Mouse (Mus musculus): ENCODE data around the gene Rce1. TPM values are rescaled to one million over a fixed set of nuclear protein-coding genes. Genes with fewer than 3 reads are reported as not detected.
A peak's percentile ranks its signal among the peaks of the same experiment; 100 is the strongest.

Rce1 gene
- total and polyA plus RNA-seq, 2 experiments from 2014 or later: 43.3 to 85.1 TPM

DNA sequence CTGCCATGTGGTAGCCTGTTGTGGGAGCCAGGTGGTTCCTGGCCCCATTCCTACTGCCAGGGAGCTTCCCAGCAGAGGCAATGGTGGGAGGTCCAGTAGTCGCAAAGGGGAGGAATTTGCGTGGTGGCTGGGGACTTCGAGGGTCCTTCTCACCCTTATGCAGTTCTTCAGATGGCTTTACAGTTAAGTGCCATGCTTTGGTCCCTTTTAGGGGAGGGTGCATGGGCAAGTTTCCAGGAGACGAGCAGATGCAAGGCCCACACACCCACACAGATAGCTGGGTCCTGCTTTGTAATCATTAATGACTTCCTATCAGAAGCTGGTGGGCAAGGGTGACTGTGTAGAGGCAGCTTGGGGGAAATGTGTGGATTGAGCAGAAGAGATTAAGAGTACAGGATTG, 8.9 kb downstream of the Rce1 start:
- peaks cover 25% of the 10 kb centered on the region for H3K36me3 ChIP-seq (ENCODE audit: insufficient read depth, low read length)
- no peak for DNase-seq (ENCODE audit: low spot score)
- no peak overlapping the region for H3K9ac ChIP-seq (replicated peaks; ENCODE audit: low read length, poor library complexity, severe bottlenecking)
- H3K27me3 ChIP-seq (ENCODE audit: insufficient read depth, low read length): no peaks in the 10 kb centered on the region
- H3K9me3 ChIP-seq (ENCODE audit: low read length): no peaks in the 10 kb centered on the region
- H3K4me3 ChIP-seq (ENCODE audit: low read depth, low read length): no peak overlapping the region
- WGBS: 46% methylated on average over 4 of the region's 4 CpGs
- TF ChIP-seq CTCF (IDR thresholded peaks at IDR 0.05): no peak
- no peak overlapping the region for H3K4me2 ChIP-seq (ENCODE audit: low read depth, low read length, poor library complexity, severe bottlenecking)
- no peak overlapping the region for H3K27ac ChIP-seq (ENCODE audit: low read depth, low read length)
- H3K4me1 ChIP-seq (ENCODE audit: insufficient read depth, low read length): peaks cover 14% of the 10 kb centered on the region; the same call in 1 of the 2 replicates
- no peak for ATAC-seq (ENCODE audit: low FRiP score)

DNA sequence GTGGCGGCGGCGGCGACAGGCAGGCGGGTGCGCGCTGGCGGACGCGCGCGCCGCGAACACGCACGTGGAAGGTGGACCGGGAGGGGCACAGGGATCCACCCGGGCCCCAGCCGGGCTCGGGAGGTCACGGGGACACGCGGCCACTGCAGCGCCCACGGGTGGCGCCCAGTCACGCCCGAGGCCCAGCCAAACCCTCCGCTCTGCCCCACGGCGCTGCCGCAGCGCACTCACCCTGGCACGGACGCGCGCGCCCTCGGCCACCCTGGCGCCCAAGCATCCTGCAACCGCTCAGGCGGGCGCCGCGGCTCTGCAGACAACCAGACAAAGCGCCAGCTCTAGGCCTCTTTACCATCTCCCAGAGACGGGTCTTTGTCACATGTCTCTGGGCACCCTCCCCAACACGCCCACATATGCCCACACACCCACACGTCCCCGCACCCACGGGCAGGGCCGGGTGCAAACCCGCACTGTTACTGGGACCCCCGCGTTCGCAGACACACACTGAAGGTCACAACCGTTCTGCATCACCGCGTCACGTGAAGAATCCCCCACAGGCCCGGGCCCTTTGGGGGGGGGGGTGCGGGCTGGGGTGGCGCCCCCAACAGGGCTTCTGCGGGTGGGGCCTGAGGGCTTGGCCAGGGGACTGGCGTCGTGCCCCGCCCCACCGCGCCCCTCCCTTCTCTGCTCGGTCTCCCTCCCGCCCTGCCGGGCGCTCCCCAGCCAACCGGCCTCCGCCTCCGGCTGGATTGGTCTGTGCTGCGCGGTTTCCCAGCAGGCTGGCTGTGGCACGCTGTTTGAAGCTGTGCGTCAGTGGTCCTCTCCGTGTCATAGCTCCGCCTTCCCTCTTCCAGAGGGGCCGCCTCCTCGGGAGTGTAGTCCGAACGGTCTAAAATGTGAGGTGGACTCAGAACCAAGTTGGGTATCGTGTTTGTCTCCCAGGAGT, 10.0 kb downstream of the Rce1 start, which contains the start of gene Lrfn4:
TSS of gene Lrfn4 (minus strand) at position 517 of the 943 bp plus-strand sequence.
- peak within 1 kb of the TSS; percentile 93 for H3K27ac ChIP-seq (ENCODE audit: low read depth, low read length)
- H3K9ac ChIP-seq (replicated peaks; ENCODE audit: low read length, poor library complexity, severe bottlenecking): peak within 1 kb of the TSS; percentile 99
- ATAC-seq (ENCODE audit: low FRiP score): peak; percentile 89
- no peaks in the 10 kb centered on the region for H3K27me3 ChIP-seq (ENCODE audit: insufficient read depth, low read length)
- peak within 1 kb of the TSS; percentile 91 for H3K4me3 ChIP-seq (ENCODE audit: low read depth, low read length)
- DNase-seq (ENCODE audit: low spot score): peak; percentile 96
- peaks cover 30% of the 10 kb centered on the region for H3K36me3 ChIP-seq (ENCODE audit: insufficient read depth, low read length)
- peak; percentile 7; the same call in 1 of the 2 replicates for TF ChIP-seq CTCF (IDR thresholded peaks at IDR 0.05)
- under 1% methylated on average over 58 of the region's 87 CpGs for WGBS
- H3K4me1 ChIP-seq (ENCODE audit: insufficient read depth, low read length): peaks cover 14% of the 10 kb centered on the region; the same call in 1 of the 2 replicates
- H3K4me2 ChIP-seq (ENCODE audit: low read depth, low read length, poor library complexity, severe bottlenecking): peak within 1 kb of the TSS; percentile 92
- no peaks in the 10 kb centered on the region for H3K9me3 ChIP-seq (ENCODE audit: low read length)

GRCm38 (mm10) chr19:4614305-4615150, 10.9 kb downstream of the Rce1 start:
- peaks cover 14% of the 10 kb centered on the region; the same call in 1 of the 2 replicates for H3K4me1 ChIP-seq (ENCODE audit: insufficient read depth, low read length)
- 26% methylated on average over 29 of the region's 49 CpGs for WGBS
- peak overlapping the region; percentile 92 for H3K4me2 ChIP-seq (ENCODE audit: low read depth, low read length, poor library complexity, severe bottlenecking)
- H3K36me3 ChIP-seq (ENCODE audit: insufficient read depth, low read length): peaks cover 30% of the 10 kb centered on the region
- no peak for TF ChIP-seq CTCF (IDR thresholded peaks at IDR 0.05)
- no peaks in the 10 kb centered on the region for H3K9me3 ChIP-seq (ENCODE audit: low read length)
- H3K27ac ChIP-seq (ENCODE audit: low read depth, low read length): peak overlapping the region; percentile 93
- no peaks in the 10 kb centered on the region for H3K27me3 ChIP-seq (ENCODE audit: insufficient read depth, low read length)
- H3K9ac ChIP-seq (replicated peaks; ENCODE audit: low read length, poor library complexity, severe bottlenecking): peak overlapping the region; percentile 99
- DNase-seq (ENCODE audit: low spot score) (peak; percentile 31), ATAC-seq (ENCODE audit: low FRiP score) (peak; percentile 10)
- H3K4me3 ChIP-seq (ENCODE audit: low read depth, low read length): peak overlapping the region; percentile 91

- TF ChIP-seq CTCF (IDR thresholded peaks at IDR 0.05): no peak
- Histone ChIP-seq H3K9ac (replicated peaks; ENCODE audit: low read length, poor library complexity, severe bottlenecking) (no peak overlapping the region), H3K9me3 (ENCODE audit: low read length) (no peaks in the 10 kb centered on the region), H3K27ac (ENCODE audit: low read depth, low read length) (no peak overlapping the region), H3K4me1 (ENCODE audit: insufficient read depth, low read length) (peaks cover 14% of the 10 kb centered on the region; the same call in 1 of the 2 replicates), H3K4me3 (ENCODE audit: low read depth, low read length) (peak overlapping the region; percentile 91), H3K36me3 (ENCODE audit: insufficient read depth, low read length) (peaks cover 30% of the 10 kb centered on the region), H3K4me2 (ENCODE audit: low read depth, low read length, poor library complexity, severe bottlenecking) (peak overlapping the region; percentile 92), H3K27me3 (ENCODE audit: insufficient read depth, low read length) (no peaks in the 10 kb centered on the region)
- DNase-seq (ENCODE audit: low spot score): no peak
- no peak for ATAC-seq (ENCODE audit: low FRiP score)
- WGBS: 89% methylated on average over 33 of the region's 33 CpGs
Measured at GRCm38 (mm10) chr19:4613464-4614304, 11.8 kb downstream of the Rce1 start.

All from midbrain, postnatal 0 days (tissue).